Mouse (Mus musculus) myocyte (in vitro differentiated cells): ENCODE measurements around the gene Gjb6. TPM values are rescaled to one million over a fixed set of nuclear protein-coding genes. Genes with fewer than 3 reads are reported as not detected.

Source experiments
- H3K27me3 ChIP-seq: one replicate; pipeline ENCODE4 v1.6.1; 2011; ENCODE audit not compliant: control insufficient read depth, insufficient read depth, insufficient read length
- H3K36me3 ChIP-seq: one replicate; pipeline ENCODE4 v1.6.1; 2011; ENCODE audit not compliant: control insufficient read depth, insufficient read depth
- H3K4me2 ChIP-seq: one replicate; pipeline ENCODE4 v1.6.1; 2011; ENCODE audit warnings: low read depth, control low read depth
- H3K4me3 ChIP-seq: one replicate; pipeline ENCODE4 v1.5.1; 2011; ENCODE audit warnings: mild to moderate bottlenecking, control low read depth, moderate library complexity
- H3K79me2 ChIP-seq: one replicate; pipeline ENCODE4 v1.6.1; 2011; ENCODE audit not compliant: control insufficient read depth, insufficient read depth
- H3ac ChIP-seq: one replicate; pipeline ENCODE4 v1.6.1; 2011; ENCODE audit not compliant: control insufficient read depth, insufficient read length
- CEBPB ChIP-seq: IDR thresholded peaks from 2 replicates; pipeline ENCODE4 v1.6.1; 2011; ENCODE audit warnings: mild to moderate bottlenecking, moderate library complexity; ENCODE audit not compliant: poor library complexity, insufficient read depth, severe bottlenecking
- E2F4 ChIP-seq: IDR thresholded peaks from one replicate; pipeline ENCODE4 v1.6.1; 2011; ENCODE audit warnings: mild to moderate bottlenecking, control low read depth, moderate library complexity; ENCODE audit not compliant: insufficient read depth
- MAX ChIP-seq: IDR thresholded peaks from one replicate; pipeline ENCODE4 v1.6.1; 2011; ENCODE audit warnings: low read depth, mild to moderate bottlenecking, control low read depth
- MYOD1 ChIP-seq, 3 experiments: IDR thresholded peaks; one replicate each; pipeline ENCODE4 v1.6.1; 2011; ENCODE audit warnings: control low read depth in 2 of 3, low read depth in 2 of 3, mild to moderate bottlenecking in 2 of 3, moderate library complexity in 1 of 3; ENCODE audit not compliant: insufficient read length in 2 of 3, control insufficient read depth in 1 of 3
- MYOG ChIP-seq, 3 experiments: IDR thresholded peaks; one replicate each; pipeline ENCODE4 v1.6.1; 2011; ENCODE audit warnings: control low read depth in 2 of 3, low read depth in 2 of 3, mild to moderate bottlenecking in 2 of 3; ENCODE audit not compliant: insufficient read length in 2 of 3, control insufficient read depth in 1 of 3, insufficient read depth in 1 of 3
- POLR2A ChIP-seq: IDR thresholded peaks from one replicate; pipeline ENCODE4 v1.6.1; 2011; ENCODE audit warnings: low read depth, mild to moderate bottlenecking, control low read depth, moderate library complexity; ENCODE audit not compliant: insufficient read length
- POLR2AphosphoS2 ChIP-seq: IDR thresholded peaks from one replicate; pipeline ENCODE4 v1.6.1; 2011; ENCODE audit warnings: low read depth, control low read depth; ENCODE audit not compliant: insufficient read length
- REST ChIP-seq: IDR thresholded peaks from one replicate; pipeline ENCODE4 v1.6.1; 2011; ENCODE audit warnings: mild to moderate bottlenecking, control low read depth, moderate library complexity; ENCODE audit not compliant: insufficient read depth, insufficient read length
- SRF ChIP-seq: IDR thresholded peaks from one replicate; pipeline ENCODE4 v1.6.1; 2011; ENCODE audit warnings: low read depth; ENCODE audit not compliant: control insufficient read depth, insufficient read length
- TCF12 ChIP-seq: IDR thresholded peaks from one replicate; pipeline ENCODE4 v1.6.1; 2011; ENCODE audit warnings: mild to moderate bottlenecking, control low read depth; ENCODE audit not compliant: poor library complexity, insufficient read depth, severe bottlenecking
- TCF3 ChIP-seq: IDR thresholded peaks from one replicate; pipeline ENCODE4 v1.6.1; 2011; ENCODE audit warnings: low read depth, control low read depth; ENCODE audit not compliant: insufficient read length
- USF1 ChIP-seq: IDR thresholded peaks from one replicate; pipeline ENCODE4 v1.6.1; 2011; ENCODE audit warnings: low read depth, mild to moderate bottlenecking, control low read depth, moderate library complexity
- polyA plus RNA-seq: library from polyadenylated mRNA; unstranded; fragments of >200 nt; fragmentation: generic; extraction: Trizol; gene quantifications from one replicate; pipeline ENCODE4 v1.2.1, GENCODE M21; 2012; ENCODE audit warnings: missing spikeins

Gjb6 gene
- polyA plus RNA-seq, 1 experiment = not detected

- Histone ChIP-seq H3K36me3 (no peaks in the 10 kb centered on the region), H3K79me2 (no peaks in the 10 kb centered on the region), H3K4me3 (no peak overlapping the region), H3K4me2 (no peak overlapping the region), H3ac (no peak overlapping the region), H3K27me3 (peaks cover 16% of the 10 kb centered on the region)
- TF ChIP-seq POLR2A (no peak), MYOG (IDR thresholded peaks at IDR 0.05; ENCODE audit: control insufficient read depth in 1 of 3, insufficient read depth in 1 of 3, insufficient read length in 2 of 3, low read depth in 2 of 3) (no peak), CEBPB (no peak), MYOD1 (IDR thresholded peaks at IDR 0.05; ENCODE audit: control insufficient read depth in 1 of 3, insufficient read length in 2 of 3, low read depth in 2 of 3) (no peak), E2F4 (no peak), MAX (no peak), TCF12 (no peak), TCF3 (no peak), SRF (no peak), POLR2AphosphoS2 (no peak), USF1 (no peak), REST (no peak)
These were observed 57.9 kb downstream of the Gjb6 start for GRCm38 (mm10) chr14:57075537-57075936.

Other genes with a start within 250 kb of the Gjb6 start
- 14.8 TPM for gene Zmym2, start 247.0 kb downstream of the Gjb6 start, polyA plus RNA-seq
- 1.1 TPM for gene Gja3, start 75.5 kb downstream of the Gjb6 start, polyA plus RNA-seq
- gene Gjb2, start 28.9 kb downstream of the Gjb6 start, polyA plus RNA-seq = not detected
- gene Gm4491, start 17.7 kb downstream of the Gjb6 start, polyA plus RNA-seq = not detected